Mouse (Mus musculus) olfactory bulb, adult 2 months (tissue): ENCODE results near the gene Serpina3c. TPM values are rescaled to one million over a fixed set of nuclear protein-coding genes. Genes with fewer than 3 reads are reported as not detected.
"Not testable (repeated sequence)": the region's sequence is repeated elsewhere in the genome, so short reads cannot be mapped to it uniquely, and the experiment has no call there.

Source experiments
- H3K27ac ChIP-seq: fragments of 200-500 bp; 2 replicates; pipeline ENCODE4 v1.5.1; 2012; ENCODE audit warnings: low read depth, low read length; ENCODE audit not compliant: insufficient read depth
- H3K4me1 ChIP-seq: fragments of 200-500 bp; 2 replicates; pipeline ENCODE4 v1.6.1; 2012; ENCODE audit warnings: low read length; ENCODE audit not compliant: control insufficient read depth, insufficient read depth
- H3K4me3 ChIP-seq: fragments of 200-500 bp; 2 replicates; pipeline ENCODE4 v1.5.1; 2012; ENCODE audit warnings: mild to moderate bottlenecking, low read depth, low read length, moderate library complexity; ENCODE audit not compliant: insufficient read depth
- CTCF ChIP-seq: fragments of 200-500 bp; IDR thresholded peaks from 2 replicates; pipeline ENCODE4 v1.5.1; 2012; ENCODE audit warnings: low read depth, mild to moderate bottlenecking, low read length, moderate library complexity; ENCODE audit not compliant: insufficient read depth
- POLR2A ChIP-seq: fragments of 200-500 bp; IDR thresholded peaks from 2 replicates; pipeline ENCODE4 v1.6.1; 2012; ENCODE audit warnings: mild to moderate bottlenecking, low read depth, low read length, moderate library complexity; ENCODE audit not compliant: insufficient read depth
- WGBS: fragments of 180-500 bp; shearing (Covaris S2); methylation state at CpG from one replicate; pipeline ENCODE4 v1.1.7; 2018; 5-methylcytosine and 5-hydroxymethylcytosine counted together
- polyA plus RNA-seq: library from polyadenylated mRNA; stranded (reverse); fragments of >200 nt; gene quantifications from 2 replicates; pipeline ENCODE4 v1.2.4, GENCODE M21; 2012; ENCODE audit warnings: low replicate concordance; ENCODE audit not compliant: missing spikeins, insufficient read depth, insufficient read length

The Serpina3c gene
- polyA plus RNA-seq, 1 experiment = not detected

- 54% methylated on average over 2 of the region's 2 CpGs for WGBS
- TF ChIP-seq CTCF (no peak), POLR2A (no peak)
- no peak overlapping the region for H3K27ac ChIP-seq
- H3K4me1 ChIP-seq = no peaks in the 10 kb centered on the region
- H3K4me3 ChIP-seq = no peak overlapping the region
Observed at GRCm38 (mm10) chr12:104123996-104124395, 29.7 kb downstream of the Serpina3c start.

DNA sequence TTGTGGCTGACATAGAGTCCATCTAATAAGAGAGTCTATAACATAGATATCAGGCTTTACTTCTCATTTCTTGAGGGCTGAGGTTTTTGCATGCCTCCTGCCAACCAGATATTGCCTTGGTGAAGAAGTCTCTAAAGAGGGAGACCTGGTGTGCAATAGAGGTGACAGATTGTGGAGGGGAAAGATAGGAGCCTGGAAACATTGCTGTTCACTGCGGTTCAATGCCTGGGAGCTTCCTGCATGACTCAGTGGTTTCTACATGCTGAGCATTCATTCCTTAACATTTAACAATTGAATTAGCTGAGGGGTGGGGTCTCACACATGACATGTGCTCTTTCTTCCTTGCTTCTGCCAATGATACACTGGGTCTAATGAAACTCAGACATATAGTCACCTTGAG is 30.6 kb downstream of the Serpina3c start:
- no peaks in the 10 kb centered on the region for H3K4me1 ChIP-seq
- H3K27ac ChIP-seq = no peak overlapping the region
- TF ChIP-seq POLR2A = no peak
- no peak for TF ChIP-seq CTCF
- H3K4me3 ChIP-seq = no peak overlapping the region
- WGBS = 82% methylated on average over 1 of the region's 1 CpGs

DNA sequence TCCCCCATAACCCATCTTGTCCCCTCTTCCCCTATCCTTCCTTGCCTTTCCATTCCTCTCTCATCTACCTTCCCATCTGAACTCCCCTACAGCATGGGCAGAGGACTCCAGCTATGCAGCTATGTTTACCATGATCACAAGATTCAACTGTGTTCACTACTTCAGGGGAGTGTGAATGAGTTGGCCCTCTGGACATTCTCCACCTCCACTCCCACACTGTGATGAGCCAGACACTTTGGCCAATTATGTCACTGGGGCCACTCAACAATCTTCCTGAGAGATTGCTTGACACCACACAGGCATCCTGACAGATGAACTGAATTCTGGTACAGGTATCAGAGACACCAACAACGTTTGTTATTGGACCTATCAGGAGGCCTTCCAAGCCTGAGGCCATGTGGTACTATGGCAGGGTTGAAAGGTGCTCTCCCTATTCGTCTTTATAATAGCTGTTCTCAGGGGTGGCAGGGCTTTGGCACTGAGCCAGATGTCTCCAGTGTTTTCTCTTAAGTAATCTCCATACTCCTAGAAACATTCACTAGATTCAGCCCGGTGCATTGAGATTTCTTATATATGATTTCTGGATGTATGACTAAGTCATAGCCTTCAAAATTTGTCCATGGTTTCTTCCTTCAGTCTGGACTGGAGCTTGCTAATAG is 38.6 kb downstream of the Serpina3c start:
- 41% methylated on average over 3 of the region's 3 CpGs for WGBS
- no peaks in the 10 kb centered on the region for H3K4me1 ChIP-seq
- H3K4me3 ChIP-seq = no peak overlapping the region
- TF ChIP-seq POLR2A = no peak
- TF ChIP-seq CTCF = no peak
- H3K27ac ChIP-seq = no peak overlapping the region

- H3K4me1 ChIP-seq, H3K4me3 ChIP-seq, H3K27ac ChIP-seq: not testable (repeated sequence)
- 90% methylated on average over 11 of the region's 11 CpGs for WGBS
Observed at GRCm38 (mm10) chr12:104112333-104112732, 41.3 kb downstream of the Serpina3c start, which contains the start of gene Serpina3a. TSS of gene Serpina3a (plus strand) at chr12:104112724.

DNA sequence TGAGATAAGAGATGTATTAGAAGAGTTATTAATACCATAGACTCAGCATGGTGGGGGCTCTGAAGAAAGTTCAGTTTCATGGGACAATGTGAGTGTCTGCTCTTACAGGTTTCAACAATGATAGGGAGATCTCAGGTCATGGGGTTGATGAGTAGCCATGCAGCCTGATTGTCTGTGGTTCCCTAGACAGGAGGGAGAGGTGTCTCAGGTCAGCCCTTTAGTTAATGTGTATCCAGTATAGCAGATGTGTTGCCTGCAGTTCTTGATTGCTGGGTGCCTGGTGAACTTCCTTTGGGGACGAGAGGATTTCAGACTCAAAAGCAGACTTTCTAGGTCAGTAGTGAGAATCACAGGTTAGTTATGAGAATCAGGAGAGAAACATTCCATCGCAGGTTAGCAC is 45.2 kb downstream of the Serpina3c start:
- no peak overlapping the region for H3K27ac ChIP-seq
- H3K4me1 ChIP-seq = no peaks in the 10 kb centered on the region
- TF ChIP-seq CTCF (no peak), POLR2A (no peak)
- WGBS = 81% methylated on average over 2 of the region's 2 CpGs
- H3K4me3 ChIP-seq = no peak overlapping the region

DNA sequence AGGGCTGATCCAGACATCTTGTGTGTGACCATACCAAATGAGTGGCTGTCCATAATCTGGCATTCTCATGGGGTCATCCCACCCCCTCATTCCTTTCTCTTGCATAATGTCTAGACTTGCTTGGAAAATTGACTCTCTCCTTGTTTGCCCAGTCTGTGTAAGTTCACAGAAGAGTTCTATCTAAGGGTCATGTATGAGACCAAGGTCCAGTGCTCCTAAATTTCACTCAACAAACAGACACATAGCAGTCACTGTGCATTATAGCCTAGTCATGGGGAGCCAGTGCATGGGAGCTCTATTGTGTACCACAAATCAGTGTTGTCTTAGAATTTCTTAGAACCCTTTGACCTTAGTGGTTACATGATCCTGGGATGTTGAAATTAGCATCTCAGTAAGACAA is 46.8 kb downstream of the Serpina3c start:
- H3K4me1 ChIP-seq = no peaks in the 10 kb centered on the region
- H3K4me3 ChIP-seq = no peak overlapping the region
- TF ChIP-seq POLR2A (no peak), CTCF (no peak)
- no peak overlapping the region for H3K27ac ChIP-seq

DNA sequence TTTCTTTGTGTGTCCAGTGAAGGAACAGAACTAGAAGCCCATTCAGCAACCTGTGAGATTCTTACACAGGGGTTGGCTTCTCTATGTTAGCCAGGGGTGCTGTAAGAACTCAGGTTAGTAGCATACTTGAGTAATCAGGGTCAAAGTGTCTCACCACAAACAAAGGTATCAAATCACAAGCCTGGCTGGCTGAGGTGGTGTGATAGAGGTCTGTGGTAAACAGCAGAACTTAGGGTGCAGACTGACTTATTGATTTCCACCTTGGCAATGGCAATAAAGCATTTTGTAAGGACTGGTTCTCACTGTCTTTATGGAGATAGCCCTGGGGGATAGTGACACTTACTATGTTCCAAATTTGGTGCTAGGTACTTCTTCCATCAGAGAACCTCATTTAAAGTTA is 47.8 kb downstream of the Serpina3c start:
- no peak overlapping the region for H3K4me3 ChIP-seq
- H3K27ac ChIP-seq = no peak overlapping the region
- TF ChIP-seq CTCF (no peak), POLR2A (no peak)
- no peaks in the 10 kb centered on the region for H3K4me1 ChIP-seq

DNA sequence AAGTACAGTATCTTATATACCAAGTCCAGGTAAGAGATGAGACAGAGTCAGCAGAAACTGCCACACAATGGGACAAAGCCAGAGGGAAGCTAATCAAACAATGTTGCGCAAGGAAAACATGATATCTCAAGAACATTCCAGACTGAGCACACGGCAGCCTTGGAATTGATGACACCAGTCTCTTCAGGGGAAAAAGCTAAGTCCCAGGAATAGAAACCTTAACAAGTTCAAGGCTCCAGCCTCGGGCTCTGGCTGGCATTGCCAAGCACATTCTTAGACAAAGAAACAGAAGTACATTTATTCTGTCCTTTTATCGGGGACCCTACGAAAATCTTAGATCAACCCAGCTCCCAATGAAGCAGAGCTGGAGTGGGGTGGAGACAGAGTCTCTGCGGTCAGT is 52.9 kb downstream of the Serpina3c start, which contains the start of gene Serpina5:
Serpina5 (plus strand) TSS at position 346 of the 400 bp plus-strand sequence.
- TF ChIP-seq CTCF (no peak), POLR2A (no peak)
- H3K27ac ChIP-seq = no peak within 1 kb of the TSS
- WGBS = 86% methylated on average over 6 of the region's 6 CpGs
- no peaks in the 10 kb centered on the region for H3K4me1 ChIP-seq
- H3K4me3 ChIP-seq = no peak within 1 kb of the TSS

Other genes with a start within 250 kb of the Serpina3c start
- gene Serpina1c, start 249.0 kb downstream of the Serpina3c start, polyA plus RNA-seq = not detected in 2 replicates
- gene Serpina1e, start 194.9 kb downstream of the Serpina3c start, polyA plus RNA-seq = not detected in 2 replicates
- gene Serpina11, start 163.9 kb downstream of the Serpina3c start, polyA plus RNA-seq = not detected in 2 replicates
- gene Serpina9, start 140.1 kb downstream of the Serpina3c start, polyA plus RNA-seq = not detected in 2 replicates
- not detected in 2 replicates for gene Serpina12, start 109.4 kb downstream of the Serpina3c start, polyA plus RNA-seq
- gene Serpina5, start 52.8 kb downstream of the Serpina3c start, polyA plus RNA-seq = not detected in 2 replicates
- not detected in 2 replicates for gene Serpina3a, start 41.1 kb downstream of the Serpina3c start, polyA plus RNA-seq
- not detected in 2 replicates for gene Serpina3b, start 25.9 kb downstream of the Serpina3c start, polyA plus RNA-seq
- gene Serpina3f, start 60.7 kb upstream of the Serpina3c start, polyA plus RNA-seq = not detected in 2 replicates
- gene Serpina3g, start 82.4 kb upstream of the Serpina3c start, polyA plus RNA-seq = not detected in 2 replicates
- not detected in 2 replicates for gene Serpina3i, start 109.3 kb upstream of the Serpina3c start, polyA plus RNA-seq
- not detected in 2 replicates for gene Serpina3j, start 160.7 kb upstream of the Serpina3c start, polyA plus RNA-seq
- not detected in 2 replicates for gene Serpina3k, start 184.6 kb upstream of the Serpina3c start, polyA plus RNA-seq
- gene Serpina3m, start 184.6 kb upstream of the Serpina3c start, polyA plus RNA-seq = not detected in 2 replicates